Mouse (Mus musculus): ENCODE results near the gene Ccdc60. TPM values are rescaled to one million over a fixed set of nuclear protein-coding genes. Genes with fewer than 3 reads are reported as not detected.
"Not testable (repeated sequence)": the region's sequence is repeated elsewhere in the genome, so short reads cannot be mapped to it uniquely, and the experiment has no call there.

The Ccdc60 gene
- polyA plus RNA-seq, 1 experiment from 2014 or later, result 2.2 TPM

DNA sequence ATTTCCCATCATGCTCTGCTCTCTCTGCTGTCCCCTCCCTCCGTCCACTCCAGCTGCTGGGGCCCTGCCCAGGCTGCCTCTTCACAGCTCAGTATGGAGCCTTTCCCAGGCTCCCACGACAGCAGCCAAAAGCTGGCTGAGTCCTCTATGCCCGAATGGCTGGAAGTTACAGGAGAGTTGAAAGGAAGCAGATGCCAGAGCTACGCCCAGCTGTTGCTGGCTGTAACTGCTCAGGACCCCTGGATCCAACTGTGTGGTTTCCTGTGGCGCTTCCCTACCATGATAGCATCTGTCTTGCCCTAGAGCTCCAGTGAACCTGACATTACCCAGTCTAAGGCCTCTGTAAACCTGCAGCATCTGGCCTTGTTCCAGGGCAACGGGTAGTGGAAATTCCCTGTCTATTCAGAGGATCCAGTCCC is 20.6 kb upstream of the Ccdc60 start:
- H3K4me3 ChIP-seq (ENCODE audit: low read length), result no peak overlapping the region
- peak; percentile 77 for ATAC-seq
- H3K9me3 ChIP-seq (ENCODE audit: control insufficient read depth, low read length), result 0 out of 2 replicates have a peak, but pooled peaks cover 4% of the 10 kb centered on the region
- H3K4me2 ChIP-seq (ENCODE audit: low read length), result peak overlapping the region; percentile 19; the same call in 1 of the 2 replicates
- H3K36me3 ChIP-seq (ENCODE audit: control insufficient read depth, insufficient read depth, low read length), result no peaks in the 10 kb centered on the region
- H3K27ac ChIP-seq (ENCODE audit: low read depth, low read length), result peak overlapping the region; percentile 74
- H3K27me3 ChIP-seq (replicated peaks; ENCODE audit: control insufficient read depth, insufficient read depth, low read length), result no peaks in the 10 kb centered on the region
- peaks cover 16% of the 10 kb centered on the region for H3K4me1 ChIP-seq (ENCODE audit: control insufficient read depth, insufficient read depth, low read depth, low read length)
- peak overlapping the region; percentile 41 for H3K9ac ChIP-seq (ENCODE audit: low read depth, low read length)
- WGBS, result 27% methylated on average over 6 of the region's 6 CpGs

- Histone ChIP-seq H3K4me2 (ENCODE audit: low read length) (no peak overlapping the region), H3K9me3 (ENCODE audit: control insufficient read depth, low read length) (0 out of 2 replicates have a peak, but pooled peaks cover 4% of the 10 kb centered on the region), H3K4me3 (ENCODE audit: low read length) (no peak overlapping the region), H3K27me3 (replicated peaks; ENCODE audit: control insufficient read depth, insufficient read depth, low read length) (no peaks in the 10 kb centered on the region), H3K36me3 (ENCODE audit: control insufficient read depth, insufficient read depth, low read length) (no peaks in the 10 kb centered on the region), H3K4me1 (ENCODE audit: control insufficient read depth, insufficient read depth, low read depth, low read length) (peaks cover 7% of the 10 kb centered on the region), H3K27ac (ENCODE audit: low read depth, low read length) (no peak overlapping the region), H3K9ac (ENCODE audit: low read depth, low read length) (no peak overlapping the region)
- no peak for ATAC-seq
- 81% methylated on average over 4 of the region's 4 CpGs for WGBS
These were observed 16.8 kb upstream of the Ccdc60 start for GRCm38 (mm10) chr5:116305557-116305956.

- not testable (repeated sequence) for H3K4me1 ChIP-seq (ENCODE audit: control insufficient read depth, insufficient read depth, low read depth, low read length); ATAC-seq; H3K27me3 ChIP-seq (replicated peaks; ENCODE audit: control insufficient read depth, insufficient read depth, low read length); H3K36me3 ChIP-seq (ENCODE audit: control insufficient read depth, insufficient read depth, low read length); H3K9ac ChIP-seq (ENCODE audit: low read depth, low read length); H3K4me3 ChIP-seq (ENCODE audit: low read length); H3K4me2 ChIP-seq (ENCODE audit: low read length); H3K9me3 ChIP-seq (ENCODE audit: control insufficient read depth, low read length); H3K27ac ChIP-seq (ENCODE audit: low read depth, low read length)
These were observed 16.4 kb upstream of the Ccdc60 start for GRCm38 (mm10) chr5:116305146-116305545.

GRCm38 (mm10) chr5:116300984-116301383 is 12.2 kb upstream of the Ccdc60 start:
- 65% methylated on average over 9 of the region's 9 CpGs for WGBS
- no peak overlapping the region for H3K4me3 ChIP-seq (ENCODE audit: low read length)
- ATAC-seq, result no peak

GRCm38 (mm10) chr5:116293501-116293900 is 4.7 kb upstream of the Ccdc60 start:
- no peaks in the 10 kb centered on the region for H3K27me3 ChIP-seq (replicated peaks; ENCODE audit: control insufficient read depth, insufficient read depth, low read length)
- no peak for ATAC-seq

More at GRCm38 (mm10) chr5:116300984-116301383, 12.2 kb upstream of the Ccdc60 start:
- H3K4me1 ChIP-seq (ENCODE audit: control insufficient read depth, insufficient read depth, low read depth, low read length), result no peaks in the 10 kb centered on the region
- peaks cover 1% of the 10 kb centered on the region for H3K9me3 ChIP-seq (ENCODE audit: control insufficient read depth, low read length)
- no peak overlapping the region for H3K27ac ChIP-seq (ENCODE audit: low read depth, low read length)
- no peaks in the 10 kb centered on the region for H3K27me3 ChIP-seq (replicated peaks; ENCODE audit: control insufficient read depth, insufficient read depth, low read length)
- no peak overlapping the region for H3K4me2 ChIP-seq (ENCODE audit: low read length)
- H3K36me3 ChIP-seq (ENCODE audit: control insufficient read depth, insufficient read depth, low read length), result no peaks in the 10 kb centered on the region
- no peak overlapping the region for H3K9ac ChIP-seq (ENCODE audit: low read depth, low read length)

GRCm38 (mm10) chr5:116290584-116290983 is 1.8 kb upstream of the Ccdc60 start:
- H3K27ac ChIP-seq (ENCODE audit: low read depth, low read length), result no peak overlapping the region
- H3K27me3 ChIP-seq (replicated peaks; ENCODE audit: control insufficient read depth, insufficient read depth, low read length), result no peaks in the 10 kb centered on the region
- no peaks in the 10 kb centered on the region for H3K9me3 ChIP-seq (ENCODE audit: control insufficient read depth, low read length)
- no peak for ATAC-seq
- no peak overlapping the region for H3K4me2 ChIP-seq (ENCODE audit: low read length)
- no peak overlapping the region for H3K9ac ChIP-seq (ENCODE audit: low read depth, low read length)
- peaks cover 17% of the 10 kb centered on the region for H3K4me1 ChIP-seq (ENCODE audit: control insufficient read depth, insufficient read depth, low read depth, low read length)
- H3K4me3 ChIP-seq (ENCODE audit: low read length), result no peak overlapping the region
- no peaks in the 10 kb centered on the region for H3K36me3 ChIP-seq (ENCODE audit: control insufficient read depth, insufficient read depth, low read length)
- 91% methylated on average over 5 of the region's 5 CpGs for WGBS

More at GRCm38 (mm10) chr5:116293501-116293900, 4.7 kb upstream of the Ccdc60 start:
- H3K4me1 ChIP-seq (ENCODE audit: control insufficient read depth, insufficient read depth, low read depth, low read length), result peaks cover 14% of the 10 kb centered on the region
- H3K4me3 ChIP-seq (ENCODE audit: low read length), result no peak overlapping the region
- no peaks in the 10 kb centered on the region for H3K36me3 ChIP-seq (ENCODE audit: control insufficient read depth, insufficient read depth, low read length)
- no peak overlapping the region for H3K9ac ChIP-seq (ENCODE audit: low read depth, low read length)
- no peak overlapping the region for H3K27ac ChIP-seq (ENCODE audit: low read depth, low read length)
- 80% methylated on average over 5 of the region's 5 CpGs for WGBS
- no peak overlapping the region for H3K4me2 ChIP-seq (ENCODE audit: low read length)
- peaks cover 4% of the 10 kb centered on the region for H3K9me3 ChIP-seq (ENCODE audit: control insufficient read depth, low read length)

DNA sequence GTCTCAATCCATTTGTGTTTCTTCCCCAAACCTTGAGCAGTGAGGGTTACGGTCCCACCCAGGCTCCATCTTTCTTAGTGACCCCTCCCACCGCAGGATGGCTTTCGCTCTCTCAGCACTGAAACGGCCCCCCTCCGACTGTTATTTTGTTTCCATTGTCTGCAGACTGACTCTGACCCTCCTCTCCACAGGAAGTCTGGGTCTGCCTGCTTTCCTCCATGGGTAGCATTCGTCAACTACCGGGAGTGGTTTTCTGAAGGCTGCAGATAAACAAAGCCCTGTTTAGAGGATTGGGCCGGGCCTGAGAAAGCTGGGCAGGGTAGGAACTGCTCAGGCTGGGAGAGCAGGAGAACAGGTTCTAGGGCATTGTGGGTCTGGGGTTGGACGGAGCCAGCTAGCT is 1.1 kb upstream of the Ccdc60 start:
- peak overlapping the region; percentile 40 for H3K4me2 ChIP-seq (ENCODE audit: low read length)
- 8% methylated on average over 9 of the region's 9 CpGs for WGBS
- H3K4me3 ChIP-seq (ENCODE audit: low read length), result no peak overlapping the region
- ATAC-seq, result peak; percentile 50; the same call in 1 of the 2 replicates
- H3K36me3 ChIP-seq (ENCODE audit: control insufficient read depth, insufficient read depth, low read length), result no peaks in the 10 kb centered on the region
- peaks cover 21% of the 10 kb centered on the region for H3K4me1 ChIP-seq (ENCODE audit: control insufficient read depth, insufficient read depth, low read depth, low read length)
- no peak overlapping the region for H3K27ac ChIP-seq (ENCODE audit: low read depth, low read length)
- H3K9me3 ChIP-seq (ENCODE audit: control insufficient read depth, low read length), result no peaks in the 10 kb centered on the region
- no peaks in the 10 kb centered on the region for H3K27me3 ChIP-seq (replicated peaks; ENCODE audit: control insufficient read depth, insufficient read depth, low read length)
- H3K9ac ChIP-seq (ENCODE audit: low read depth, low read length), result peak overlapping the region; percentile 37

DNA sequence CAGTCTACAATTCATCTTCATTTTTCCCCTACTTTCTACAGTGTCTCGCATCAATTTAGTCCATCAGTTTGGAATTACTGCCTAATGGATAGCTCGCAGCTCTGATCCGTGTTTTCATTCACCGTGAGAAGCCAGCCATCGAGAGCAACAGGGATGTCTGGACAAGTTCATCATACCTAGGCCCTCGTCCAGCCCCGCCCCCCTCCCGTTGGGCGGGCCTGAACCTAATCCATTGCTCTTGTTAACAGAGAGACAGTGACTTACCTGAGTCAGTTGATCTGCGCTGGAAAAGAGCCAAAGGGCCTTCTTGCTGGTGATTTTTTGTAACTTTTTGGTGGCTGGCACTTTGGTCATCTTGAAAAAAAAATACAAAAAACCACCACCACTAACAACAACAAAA is 602 bp downstream of the Ccdc60 start:
- 36% methylated on average over 10 of the region's 10 CpGs for WGBS
- H3K4me3 ChIP-seq (ENCODE audit: low read length), result no peak overlapping the region
- H3K4me1 ChIP-seq (ENCODE audit: control insufficient read depth, insufficient read depth, low read depth, low read length), result peaks cover 21% of the 10 kb centered on the region
- H3K4me2 ChIP-seq (ENCODE audit: low read length), result no peak overlapping the region; the same call in none of the 2 replicates
- H3K27me3 ChIP-seq (replicated peaks; ENCODE audit: control insufficient read depth, insufficient read depth, low read length), result no peaks in the 10 kb centered on the region
- no peak overlapping the region for H3K9ac ChIP-seq (ENCODE audit: low read depth, low read length)
- no peaks in the 10 kb centered on the region for H3K36me3 ChIP-seq (ENCODE audit: control insufficient read depth, insufficient read depth, low read length)
- H3K9me3 ChIP-seq (ENCODE audit: control insufficient read depth, low read length), result no peaks in the 10 kb centered on the region
- no peak overlapping the region for H3K27ac ChIP-seq (ENCODE audit: low read depth, low read length)
- no peak for ATAC-seq

- H3K27me3 ChIP-seq (replicated peaks; ENCODE audit: control insufficient read depth, insufficient read depth, low read length), result no peaks in the 10 kb centered on the region
- WGBS, result 32% methylated on average over 15 of the region's 15 CpGs
- no peak overlapping the region for H3K4me3 ChIP-seq (ENCODE audit: low read length)
- no peak overlapping the region for H3K27ac ChIP-seq (ENCODE audit: low read depth, low read length)
- H3K36me3 ChIP-seq (ENCODE audit: control insufficient read depth, insufficient read depth, low read length), result no peaks in the 10 kb centered on the region
- peaks cover 21% of the 10 kb centered on the region for H3K4me1 ChIP-seq (ENCODE audit: control insufficient read depth, insufficient read depth, low read depth, low read length)
- ATAC-seq, result no peak
- H3K4me2 ChIP-seq (ENCODE audit: low read length), result peak overlapping the region; percentile 30; the same call in 1 of the 2 replicates
- peak overlapping the region; percentile 33 for H3K9ac ChIP-seq (ENCODE audit: low read depth, low read length)
- no peaks in the 10 kb centered on the region for H3K9me3 ChIP-seq (ENCODE audit: control insufficient read depth, low read length)
These were observed 3.1 kb downstream of the Ccdc60 start for GRCm38 (mm10) chr5:116285532-116286176.

Data from hindbrain, embryonic 16.5 days (tissue).